Mouse (Mus musculus): ENCODE data around the gene Snx27. TPM values are rescaled to one million over a fixed set of nuclear protein-coding genes. Genes with fewer than 3 reads are reported as not detected.
A peak's percentile ranks its signal among the peaks of the same experiment; 100 is the strongest.

The Snx27 gene
- polyA plus RNA-seq, 1 experiment from 2014 or later, result 35.5 TPM

GRCm38 (mm10) chr3:94472447-94473114 is 109.9 kb downstream of the Snx27 start:
- whole genome bisulfite sequencing, result 13% methylated on average over 28 of the region's 28 CpGs
- Histone ChIP-seq H3K36me3 (no peaks in the 10 kb centered on the region), H3K27ac (peak overlapping the region; percentile 73), H3K9me3 (no peaks in the 10 kb centered on the region), H3K27me3 (replicated peaks) (no peaks in the 10 kb centered on the region), H3K4me3 (replicated peaks) (peak overlapping the region; percentile 14), H3K9ac (no peak overlapping the region), H3K4me2 (replicated peaks) (peak overlapping the region; percentile 49), H3K4me1 (replicated peaks) (peaks cover 7% of the 10 kb centered on the region)
- ATAC-seq, result peak; percentile 89

DNA sequence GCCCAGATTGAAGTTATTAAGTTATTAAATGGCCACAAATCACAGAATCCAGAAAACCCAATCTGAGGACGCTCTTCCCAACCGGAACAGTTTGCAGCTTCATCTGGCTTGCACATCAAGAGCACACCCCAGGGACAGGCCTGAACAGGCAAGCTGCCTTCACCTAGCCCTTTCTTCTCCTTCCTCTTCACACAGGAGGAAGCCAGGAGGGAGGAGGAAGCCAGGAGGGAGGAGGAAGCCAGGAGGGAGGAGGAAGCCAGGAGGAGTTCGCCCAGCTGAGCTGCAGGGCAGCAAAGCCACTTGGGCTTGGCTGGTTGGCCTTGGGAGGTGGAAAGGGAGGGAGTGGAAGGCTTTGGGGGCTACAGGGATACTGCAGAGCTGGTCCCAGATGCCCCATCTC is 113.6 kb downstream of the Snx27 start:
- no peaks in the 10 kb centered on the region for H3K36me3 ChIP-seq
- no peak for ATAC-seq
- no peak overlapping the region for H3K9ac ChIP-seq
- H3K4me2 ChIP-seq (replicated peaks), result no peak overlapping the region
- H3K27me3 ChIP-seq (replicated peaks), result no peaks in the 10 kb centered on the region
- no peak overlapping the region for H3K27ac ChIP-seq
- H3K9me3 ChIP-seq, result no peaks in the 10 kb centered on the region
- H3K4me1 ChIP-seq (replicated peaks), result peaks cover 7% of the 10 kb centered on the region; the same call in 1 of the 2 replicates
- H3K4me3 ChIP-seq (replicated peaks), result no peak overlapping the region
- 63% methylated on average over 3 of the region's 3 CpGs for WGBS

DNA sequence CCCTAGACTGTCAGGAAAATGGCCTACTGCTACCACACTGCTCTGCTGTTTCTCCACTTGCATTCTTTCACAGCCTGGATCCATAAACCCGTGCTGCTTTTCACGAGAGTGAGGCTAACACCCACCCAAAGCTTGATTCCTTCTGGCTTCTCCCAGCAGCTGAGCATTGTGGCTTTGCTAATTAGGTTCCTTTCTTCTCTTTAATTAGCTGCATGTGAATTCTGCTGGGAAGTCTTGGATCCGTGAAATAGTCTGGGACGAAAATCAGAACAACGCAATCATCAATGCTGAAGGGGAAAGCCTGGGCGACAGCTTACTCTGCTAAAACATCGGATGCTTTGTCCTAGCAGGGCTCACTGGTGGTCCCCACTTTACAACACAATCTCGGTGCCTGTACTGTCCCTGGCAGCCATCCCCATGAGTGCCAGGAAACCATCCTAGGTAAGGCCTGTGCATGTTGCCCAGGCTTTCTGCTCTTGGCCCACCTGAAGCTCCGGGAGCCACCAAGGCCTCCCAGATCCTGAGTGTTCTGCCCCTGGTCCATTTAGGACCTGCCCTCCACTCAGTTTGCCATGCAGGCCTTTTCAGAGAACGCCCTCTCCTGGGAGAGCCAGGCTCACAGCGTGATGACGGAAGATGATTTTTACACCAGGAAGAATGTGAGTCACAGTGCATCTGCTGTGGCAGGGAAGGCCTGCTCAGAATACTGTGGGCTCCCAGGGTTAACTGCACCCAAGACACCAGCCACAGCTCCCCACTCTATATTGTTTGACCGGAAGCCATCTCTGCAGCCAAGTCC is 116.7 kb downstream of the Snx27 start:
- no peaks in the 10 kb centered on the region for H3K27me3 ChIP-seq (replicated peaks)
- no peak overlapping the region for H3K27ac ChIP-seq
- no peak overlapping the region for H3K9ac ChIP-seq
- H3K4me3 ChIP-seq (replicated peaks), result no peak overlapping the region
- H3K36me3 ChIP-seq, result no peaks in the 10 kb centered on the region
- WGBS, result 73% methylated on average over 13 of the region's 13 CpGs
- H3K9me3 ChIP-seq, result no peaks in the 10 kb centered on the region
- no peak overlapping the region for H3K4me2 ChIP-seq (replicated peaks)
- no peaks in the 10 kb centered on the region for H3K4me1 ChIP-seq (replicated peaks)
- ATAC-seq, result no peak

DNA sequence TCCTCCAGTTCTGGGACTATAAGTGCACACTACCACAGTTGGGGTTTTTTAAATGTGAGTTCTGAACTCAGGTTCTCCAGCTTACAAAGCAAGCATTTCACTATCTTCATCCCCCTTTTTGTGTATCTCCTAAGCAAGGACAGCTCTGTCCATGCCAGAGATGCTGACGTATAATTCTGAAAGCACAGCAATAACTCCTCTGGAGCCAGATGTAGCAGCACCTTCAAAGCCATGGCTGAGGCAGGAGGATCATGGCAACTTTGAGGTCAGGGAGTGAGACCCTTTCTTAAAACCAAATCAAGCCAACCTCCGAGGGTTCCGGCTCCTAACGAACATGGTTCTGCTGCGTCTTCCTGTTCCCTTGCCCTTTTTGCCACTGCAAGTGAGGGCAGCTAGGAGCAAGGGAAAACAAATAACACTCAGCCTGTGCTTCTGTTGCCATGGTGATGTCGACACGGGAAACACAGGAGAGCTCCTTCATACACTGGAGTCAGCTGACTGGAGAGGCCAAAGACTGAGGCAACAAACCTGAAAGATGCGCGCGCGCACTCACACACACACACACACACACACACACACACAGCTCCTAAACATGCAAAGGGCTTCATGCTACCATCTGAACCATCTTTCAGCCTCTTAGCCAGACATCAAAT is 118.5 kb downstream of the Snx27 start:
- no peaks in the 10 kb centered on the region for H3K36me3 ChIP-seq
- H3K9me3 ChIP-seq, result no peaks in the 10 kb centered on the region
- peak; percentile 47; the same call in 1 of the 2 replicates for ATAC-seq
- H3K4me2 ChIP-seq (replicated peaks), result no peak overlapping the region
- WGBS, result 61% methylated on average over 11 of the region's 11 CpGs
- H3K27ac ChIP-seq, result no peak overlapping the region
- no peak overlapping the region for H3K9ac ChIP-seq
- H3K4me3 ChIP-seq (replicated peaks), result no peak overlapping the region
- no peaks in the 10 kb centered on the region for H3K4me1 ChIP-seq (replicated peaks)
- no peaks in the 10 kb centered on the region for H3K27me3 ChIP-seq (replicated peaks)

DNA sequence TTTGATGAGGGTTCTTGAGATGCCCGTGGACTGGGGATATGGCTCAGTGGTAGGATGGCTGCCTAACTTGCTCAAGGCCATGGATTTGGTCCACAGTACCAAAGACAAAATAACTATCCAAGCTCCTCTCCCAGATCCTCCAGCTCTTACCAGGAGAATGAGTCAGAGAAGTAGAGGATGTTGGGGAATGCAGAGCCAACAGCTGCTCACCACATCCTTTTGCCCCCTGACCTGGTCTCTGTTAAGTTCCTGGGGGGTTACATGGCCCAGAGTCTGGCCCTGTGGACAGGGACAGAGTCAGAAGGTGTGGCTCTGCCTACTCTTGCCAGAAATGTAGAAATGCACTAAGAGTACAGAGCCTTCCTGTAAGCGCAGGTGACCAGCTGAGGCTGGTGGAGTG is 122.7 kb downstream of the Snx27 start:
- WGBS, result 93% methylated on average over 2 of the region's 2 CpGs
- Histone ChIP-seq H3K9ac (no peak overlapping the region), H3K4me1 (replicated peaks) (0 out of 2 replicates have a peak, but pooled peaks cover 2% of the 10 kb centered on the region), H3K27me3 (replicated peaks) (no peaks in the 10 kb centered on the region), H3K27ac (no peak overlapping the region), H3K4me3 (replicated peaks) (no peak overlapping the region), H3K36me3 (no peaks in the 10 kb centered on the region), H3K9me3 (no peaks in the 10 kb centered on the region), H3K4me2 (replicated peaks) (no peak overlapping the region)
- ATAC-seq, result no peak

DNA sequence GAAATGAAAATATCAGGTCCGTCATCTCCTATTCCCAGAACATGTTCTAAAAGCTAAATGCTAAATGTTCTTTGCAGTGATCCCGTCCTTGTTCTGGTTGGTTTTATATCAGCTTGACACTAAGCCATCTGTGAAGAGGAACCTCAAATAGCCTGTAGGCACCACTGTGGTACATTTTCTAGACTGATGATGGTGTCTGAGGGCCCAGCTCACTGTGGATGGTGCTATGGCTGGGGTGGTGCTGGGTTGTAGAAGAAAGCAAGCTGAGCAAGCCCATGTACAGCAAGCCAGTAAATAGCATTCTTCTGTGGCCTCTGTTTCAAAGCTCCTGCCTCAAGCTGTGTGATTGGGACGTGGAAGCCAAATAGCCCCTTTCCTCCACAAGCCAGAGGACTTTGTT is 125.5 kb downstream of the Snx27 start:
- no peak overlapping the region for H3K4me3 ChIP-seq (replicated peaks)

DNA sequence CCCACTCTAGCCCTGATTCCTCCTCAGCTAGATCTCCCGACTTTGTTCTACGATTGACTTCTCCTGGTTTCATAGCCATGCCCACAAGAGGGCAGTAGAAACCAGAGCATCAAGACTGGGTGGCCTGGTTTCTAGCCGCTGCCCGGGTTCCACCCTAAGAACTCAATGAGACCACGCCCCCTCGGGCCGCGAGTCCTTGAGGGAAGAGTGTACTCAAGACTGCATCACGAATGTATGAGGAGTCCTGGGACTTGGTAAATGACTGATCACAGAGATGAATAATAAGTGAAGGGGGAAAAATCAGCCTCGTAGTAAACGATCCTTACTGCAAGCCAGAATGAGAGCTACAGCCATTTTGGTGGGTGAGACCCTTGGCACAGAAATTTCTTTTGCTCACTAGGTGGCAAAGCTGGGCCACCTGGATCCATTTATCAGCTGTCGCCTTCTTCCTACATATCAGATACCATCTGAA is 126.0 kb downstream of the Snx27 start:
- no peaks in the 10 kb centered on the region for H3K27me3 ChIP-seq (replicated peaks)
- no peak overlapping the region for H3K9ac ChIP-seq
- H3K4me3 ChIP-seq (replicated peaks), result peak overlapping the region; percentile 16; the same call in 1 of the 2 replicates
- H3K4me1 ChIP-seq (replicated peaks), result 0 out of 2 replicates have a peak, but pooled peaks cover 2% of the 10 kb centered on the region
- 2% methylated on average over 12 of the region's 12 CpGs for WGBS
- H3K27ac ChIP-seq, result no peak overlapping the region
- H3K4me2 ChIP-seq (replicated peaks), result peak overlapping the region; percentile 54
- H3K36me3 ChIP-seq, result no peaks in the 10 kb centered on the region
- peak; percentile 94 for ATAC-seq
- no peaks in the 10 kb centered on the region for H3K9me3 ChIP-seq

More for the DNA sequence above, 125.5 kb downstream of the Snx27 start:
- Histone ChIP-seq H3K9me3 (no peaks in the 10 kb centered on the region), H3K4me2 (replicated peaks) (peak overlapping the region; percentile 54; the same call in 1 of the 2 replicates), H3K9ac (no peak overlapping the region), H3K27me3 (replicated peaks) (no peaks in the 10 kb centered on the region), H3K4me1 (replicated peaks) (0 out of 2 replicates have a peak, but pooled peaks cover 2% of the 10 kb centered on the region), H3K36me3 (no peaks in the 10 kb centered on the region), H3K27ac (no peak overlapping the region)
- no peak for ATAC-seq
- 83% methylated on average over 3 of the region's 3 CpGs for WGBS

GRCm38 (mm10) chr3:94449377-94449776 is 133.1 kb downstream of the Snx27 start:
- peak; percentile 59; the same call in 1 of the 2 replicates for ATAC-seq
- no peak overlapping the region for H3K9ac ChIP-seq
- H3K27ac ChIP-seq, result no peak overlapping the region
- H3K27me3 ChIP-seq (replicated peaks), result no peaks in the 10 kb centered on the region
- no peak overlapping the region for H3K4me3 ChIP-seq (replicated peaks)
- H3K4me2 ChIP-seq (replicated peaks), result no peak overlapping the region
- H3K36me3 ChIP-seq, result peaks cover 18% of the 10 kb centered on the region
- no peaks in the 10 kb centered on the region for H3K9me3 ChIP-seq
- H3K4me1 ChIP-seq (replicated peaks), result no peaks in the 10 kb centered on the region; the same call in 1 of the 2 replicates
- WGBS, result 84% methylated on average over 2 of the region's 2 CpGs

Other genes with a start within 250 kb of the Snx27 start
- not detected in 2 replicates for gene Them5, start 240.6 kb downstream of the Snx27 start, polyA plus RNA-seq (2015; fragmentation: Nextera tagmentation; extraction: Ambion mirVana)
- gene C2cd4d, start 220.3 kb downstream of the Snx27 start, polyA plus RNA-seq (2015; fragmentation: Nextera tagmentation; extraction: Ambion mirVana), result 0.59 and 0.81 TPM in 2 replicates
- gene Rorc, start 209.9 kb downstream of the Snx27 start, polyA plus RNA-seq (2015; fragmentation: Nextera tagmentation; extraction: Ambion mirVana), result 6.8 and 7.9 TPM in 2 replicates
- 0.41 and 0.58 TPM in 2 replicates for gene Lingo4, start 184.2 kb downstream of the Snx27 start, polyA plus RNA-seq (2015; fragmentation: Nextera tagmentation; extraction: Ambion mirVana)
- 11.5 and 11.9 TPM in 2 replicates for gene Tdrkh, start 169.4 kb downstream of the Snx27 start, polyA plus RNA-seq (2015; fragmentation: Nextera tagmentation; extraction: Ambion mirVana)
- gene Mrpl9, start 139.4 kb downstream of the Snx27 start, polyA plus RNA-seq (2015; fragmentation: Nextera tagmentation; extraction: Ambion mirVana), result 69.3 TPM in 2 replicates
- gene Oaz3, start 138.8 kb downstream of the Snx27 start, polyA plus RNA-seq (2015; fragmentation: Nextera tagmentation; extraction: Ambion mirVana), result 0.36 and 0.48 TPM in 2 replicates
- gene Celf3, start 104.4 kb downstream of the Snx27 start, polyA plus RNA-seq (2015; fragmentation: Nextera tagmentation; extraction: Ambion mirVana), result 26.0 and 28.1 TPM in 2 replicates
- 5.5 and 5.6 TPM in 2 replicates for gene Riiad1, start 102.4 kb downstream of the Snx27 start, polyA plus RNA-seq (2015; fragmentation: Nextera tagmentation; extraction: Ambion mirVana)
- gene Gm10972, start 60.4 kb upstream of the Snx27 start, polyA plus RNA-seq (2015; fragmentation: Nextera tagmentation; extraction: Ambion mirVana), result not detected in 2 replicates
- gene Tuft1, start 76.2 kb upstream of the Snx27 start, polyA plus RNA-seq (2015; fragmentation: Nextera tagmentation; extraction: Ambion mirVana), result 10.2 and 11.6 TPM in 2 replicates
- 4.0 and 5.5 TPM in 2 replicates for gene Selenbp2, start 110.8 kb upstream of the Snx27 start, polyA plus RNA-seq (2015; fragmentation: Nextera tagmentation; extraction: Ambion mirVana)
- gene Cgn, start 203.8 kb upstream of the Snx27 start, polyA plus RNA-seq (2015; fragmentation: Nextera tagmentation; extraction: Ambion mirVana), result 61.7 and 71.9 TPM in 2 replicates